Mouse (Mus musculus): ENCODE data around the gene Myef2. TPM values are rescaled to one million over a fixed set of nuclear protein-coding genes. Genes with fewer than 3 reads are reported as not detected.
"Not testable (repeated sequence)": the region's sequence is repeated elsewhere in the genome, so short reads cannot be mapped to it uniquely, and the experiment has no call there.

The Myef2 gene
- total RNA-seq (2017): 37.9 and 39.4 TPM in 2 replicates

- ATAC-seq (ENCODE audit: extremely low read depth, insufficient number of reproducible peaks, low FRiP score, poor library complexity, severe bottlenecking): peak; percentile 67
Measured at GRCm38 (mm10) chr2:125123477-125123852, at the start of gene Myef2. Gene Myef2 (minus strand): TSS chr2:125123661.

- no peak for ATAC-seq (ENCODE audit: extremely low read depth, insufficient number of reproducible peaks, low FRiP score, poor library complexity, severe bottlenecking)
Measured at GRCm38 (mm10) chr2:125162012-125162470, 38.6 kb upstream of the Myef2 start.

- no peak for ATAC-seq (ENCODE audit: extremely low read depth, insufficient number of reproducible peaks, low FRiP score, poor library complexity, severe bottlenecking)
Measured at GRCm38 (mm10) chr2:125155504-125155903, 32.0 kb upstream of the Myef2 start.

- ATAC-seq (ENCODE audit: extremely low read depth, insufficient number of reproducible peaks, low FRiP score, poor library complexity, severe bottlenecking): no peak
Measured at GRCm38 (mm10) chr2:125154294-125154693, 30.8 kb upstream of the Myef2 start.

GRCm38 (mm10) chr2:125152388-125152787 lies 28.9 kb upstream of the Myef2 start, which contains the start of gene Slc12a1:
Gene Slc12a1 (plus strand): TSS chr2:125152505.
- ATAC-seq (ENCODE audit: extremely low read depth, insufficient number of reproducible peaks, low FRiP score, poor library complexity, severe bottlenecking): no peak

GRCm38 (mm10) chr2:125142336-125142735 lies 18.9 kb upstream of the Myef2 start:
- ATAC-seq (ENCODE audit: extremely low read depth, insufficient number of reproducible peaks, low FRiP score, poor library complexity, severe bottlenecking): no peak

- no peak for ATAC-seq (ENCODE audit: extremely low read depth, insufficient number of reproducible peaks, low FRiP score, poor library complexity, severe bottlenecking)
Measured at GRCm38 (mm10) chr2:125136846-125137245, 13.4 kb upstream of the Myef2 start.

GRCm38 (mm10) chr2:125135903-125136811 lies 12.7 kb upstream of the Myef2 start, which contains the start of gene Ctxn2:
Gene Ctxn2 (plus strand): TSS chr2:125136692.
- no peak for ATAC-seq (ENCODE audit: extremely low read depth, insufficient number of reproducible peaks, low FRiP score, poor library complexity, severe bottlenecking)

- ATAC-seq (ENCODE audit: extremely low read depth, insufficient number of reproducible peaks, low FRiP score, poor library complexity, severe bottlenecking): no peak
Measured at GRCm38 (mm10) chr2:125134113-125134512, 10.7 kb upstream of the Myef2 start.

GRCm38 (mm10) chr2:125126792-125127191 lies 3.3 kb upstream of the Myef2 start:
- ATAC-seq (ENCODE audit: extremely low read depth, insufficient number of reproducible peaks, low FRiP score, poor library complexity, severe bottlenecking): no peak

- no peak for ATAC-seq (ENCODE audit: extremely low read depth, insufficient number of reproducible peaks, low FRiP score, poor library complexity, severe bottlenecking)
Measured at GRCm38 (mm10) chr2:125125824-125126223, 2.4 kb upstream of the Myef2 start.

GRCm38 (mm10) chr2:125122624-125123476 lies 611 bp downstream of the Myef2 start:
- ATAC-seq (ENCODE audit: extremely low read depth, insufficient number of reproducible peaks, low FRiP score, poor library complexity, severe bottlenecking): peak; percentile 17; the same call in 1 of the 2 replicates

- no peak for ATAC-seq (ENCODE audit: extremely low read depth, insufficient number of reproducible peaks, low FRiP score, poor library complexity, severe bottlenecking)
Measured at GRCm38 (mm10) chr2:125122288-125122623, 1.2 kb downstream of the Myef2 start.

GRCm38 (mm10) chr2:125119381-125120110 lies 3.9 kb downstream of the Myef2 start:
- no peak for ATAC-seq (ENCODE audit: extremely low read depth, insufficient number of reproducible peaks, low FRiP score, poor library complexity, severe bottlenecking)

- not testable (repeated sequence) for ATAC-seq (ENCODE audit: extremely low read depth, insufficient number of reproducible peaks, low FRiP score, poor library complexity, severe bottlenecking)
Measured at GRCm38 (mm10) chr2:125106536-125106935, 16.9 kb downstream of the Myef2 start.

- not testable (repeated sequence) for ATAC-seq (ENCODE audit: extremely low read depth, insufficient number of reproducible peaks, low FRiP score, poor library complexity, severe bottlenecking)
Measured at GRCm38 (mm10) chr2:125104491-125104890, 19.0 kb downstream of the Myef2 start.

GRCm38 (mm10) chr2:125092123-125092522 lies 31.3 kb downstream of the Myef2 start:
- ATAC-seq (ENCODE audit: extremely low read depth, insufficient number of reproducible peaks, low FRiP score, poor library complexity, severe bottlenecking): not testable (repeated sequence)

GRCm38 (mm10) chr2:125088757-125089156 lies 34.7 kb downstream of the Myef2 start:
- ATAC-seq (ENCODE audit: extremely low read depth, insufficient number of reproducible peaks, low FRiP score, poor library complexity, severe bottlenecking): no peak

GRCm38 (mm10) chr2:125083879-125084278 lies 39.6 kb downstream of the Myef2 start:
- ATAC-seq (ENCODE audit: extremely low read depth, insufficient number of reproducible peaks, low FRiP score, poor library complexity, severe bottlenecking): no peak
